Mouse (Mus musculus): Measurements from ENCODE around the gene Gm3317. TPM values are rescaled to one million over a fixed set of nuclear protein-coding genes. Genes with fewer than 3 reads are reported as not detected.
"Not testable (repeated sequence)": the region's sequence is repeated elsewhere in the genome, so short reads cannot be mapped to it uniquely, and the experiment has no call there.

Gene Gm3317
- not detected for total RNA-seq (2022)

GRCm38 (mm10) chr14:5164235-5164634, at the start of gene Gm3317:
Gene Gm3317 (plus strand): TSS chr14:5164535.
- not testable (repeated sequence) for DNase-seq (ENCODE audit: low spot score in 2 of 2)

- DNase-seq (ENCODE audit: low spot score in 2 of 2), result not testable (repeated sequence)
These were observed 33.1 kb upstream of the Gm3317 start, which contains the start of gene Gm8279 for GRCm38 (mm10) chr14:5131219-5131618. Gene Gm8279 (plus strand): TSS chr14:5131519.

- not testable (repeated sequence) for DNase-seq (ENCODE audit: low spot score in 2 of 2)
These were observed 21.2 kb downstream of the Gm3317 start, which contains the start of gene Gm8271 for GRCm38 (mm10) chr14:5185493-5185892. Gene Gm8271 (plus strand): TSS chr14:5185793.

Other genes starting within 250 kb of the Gm3317 start
- under 1 TPM in 1 of 4 experiments, not detected in 3; 0.31 TPM for gene Gm8297, start 180.6 kb upstream of the Gm3317 start, total RNA-seq (2022)
- not detected for gene Gm3298, start 148.6 kb upstream of the Gm3317 start, total RNA-seq (2022)
- not detected for gene 4930555G01Rik, start 113.9 kb upstream of the Gm3317 start, total RNA-seq (2022)
- not detected for gene Gm8281, start 93.5 kb upstream of the Gm3317 start, total RNA-seq (2022)
- not detected for gene Gm8279, start 33.0 kb upstream of the Gm3317 start, total RNA-seq (2022)
- not detected for gene Gm8271, start 21.3 kb downstream of the Gm3317 start, total RNA-seq (2022)
- gene Gm3526, start 96.0 kb downstream of the Gm3317 start, total RNA-seq (2022), result not detected
- not detected for gene Gm3542, start 170.4 kb downstream of the Gm3317 start, total RNA-seq (2022)
- gene Gm3500, start 224.5 kb downstream of the Gm3317 start, total RNA-seq (2022), result not detected